Mouse (Mus musculus): ENCODE data around the gene Tmigd1.

DNA sequence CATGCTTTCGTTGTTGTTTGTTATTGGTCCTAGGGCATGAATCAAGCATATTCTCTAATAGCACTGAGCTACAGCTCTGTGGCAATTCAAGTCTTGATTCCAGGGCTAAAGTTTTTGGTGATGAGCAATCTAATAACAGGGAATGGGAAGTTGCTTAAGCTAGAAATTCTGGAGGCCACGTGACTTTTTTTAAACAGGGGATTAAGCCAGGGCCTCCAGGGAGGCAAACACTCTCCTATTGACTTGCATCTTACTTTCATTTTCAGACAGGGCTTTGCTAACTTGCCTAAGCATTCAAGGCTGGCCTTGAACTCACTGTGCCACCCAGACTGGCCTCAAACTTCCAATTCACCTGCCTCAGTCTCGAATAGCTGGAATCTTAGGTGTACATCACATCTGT, 4.1 kb upstream of the Tmigd1 start:
- TF ChIP-seq RCOR1 (conservative IDR thresholded peaks at IDR 0.05; ENCODE audit: low read depth, low read length) = no peak
- no peak for TF ChIP-seq POLR2A (IDR thresholded peaks at IDR 0.05; ENCODE audit: low read depth, low read length)
- no peak for TF ChIP-seq UBTF (IDR thresholded peaks at IDR 0.05; ENCODE audit: low read depth, low read length)
- TF ChIP-seq SIN3A (IDR thresholded peaks at IDR 0.05; ENCODE audit: low read length) = no peak
- no peak for TF ChIP-seq JUND (conservative IDR thresholded peaks at IDR 0.05; ENCODE audit: low read depth, low read length)

Measured in CH12.LX (cell line).